Mouse (Mus musculus) cortical plate, adult 2 months (tissue): Measurements from ENCODE around the gene Myct1.

Source experiments
- CTCF ChIP-seq: fragments of 200-500 bp; IDR thresholded peaks from 2 replicates; pipeline ENCODE4 v1.5.1; 2011; ENCODE audit warnings: mild to moderate bottlenecking, control low read depth, low read length; ENCODE audit not compliant: insufficient read depth; ENCODE audit errors: extremely low read depth
- POLR2A ChIP-seq: fragments of 200-500 bp; IDR thresholded peaks from 2 replicates; pipeline ENCODE4 v1.6.1; 2011; ENCODE audit warnings: mild to moderate bottlenecking, low read length, control low read depth; ENCODE audit not compliant: insufficient read depth; ENCODE audit errors: extremely low read depth

- peak; percentile 64 for TF ChIP-seq CTCF
- TF ChIP-seq POLR2A, result no peak
Observed at GRCm38 (mm10) chr10:5568991-5569390, 24.6 kb upstream of the Myct1 start.
